Comparison of ENCODE assay signal across 13 mouse cellular contexts in the genomic region with DNA sequence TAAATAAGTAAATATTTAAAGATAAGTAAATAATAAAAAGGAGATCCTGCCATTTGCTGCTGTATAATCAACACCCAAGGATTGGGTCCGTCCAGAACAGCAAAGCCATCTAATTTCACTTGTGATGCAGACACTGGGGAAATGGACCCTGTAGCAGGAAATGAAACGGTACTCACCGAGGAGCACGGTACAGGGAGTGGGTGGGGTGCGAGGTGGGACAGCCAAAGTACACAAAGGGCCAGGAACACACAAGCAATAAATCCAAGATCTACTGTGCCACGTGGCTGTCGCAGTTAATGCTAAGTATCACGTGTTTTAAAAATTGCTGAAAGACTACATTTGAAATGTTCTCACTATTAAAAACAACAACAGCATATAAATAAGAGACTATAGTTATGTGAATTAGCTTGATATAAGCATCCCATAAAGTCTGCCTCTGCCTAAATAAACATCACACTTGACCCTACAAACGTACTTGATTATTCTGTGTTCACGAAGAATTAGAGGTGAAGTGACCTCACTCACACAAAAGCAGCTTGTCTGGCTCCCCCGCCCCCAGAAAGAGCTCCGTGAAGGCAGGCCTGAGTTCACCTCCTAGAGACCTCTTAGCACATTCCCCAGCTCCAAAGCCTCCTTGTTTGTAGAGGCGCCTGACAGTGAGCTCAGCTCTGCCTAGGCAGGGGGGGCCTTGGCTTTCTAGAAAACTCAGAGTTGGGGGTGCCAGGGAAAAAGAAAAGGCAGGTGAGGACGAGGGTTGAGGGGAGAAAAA.
DNase-seq lines count a peak whose midpoint lies in the region; ATAC-seq and TF ChIP-seq lines count a peak whose summit lies in the region.
"Had no signal": no experiment of that assay in that cellular context is flagged by ENCODE, and none has a peak within 500 bp of the region (broad histone marks: within the 10 kb centered on the region; RNA-seq: fewer than 3 reads in every experiment).

No protein-coding gene starts in this region.

- intact Hi-C loops in heart, adult 2 months (cut with DNase I): no loop called here

- no peaks in the 10 kb centered on the region for H3K79me2 ChIP-seq in heart, adult 2 months (replicated peaks; ENCODE audit: control insufficient read depth, insufficient read depth, low read length)

- no peaks in the 10 kb centered on the region for H3K27me3 ChIP-seq in heart, adult 2 months (ENCODE audit: control insufficient read depth, insufficient read depth, low read length)
- no peaks in the 10 kb centered on the region for H3K27me3 ChIP-seq in heart, embryonic 12.5 days (replicated peaks)
- no peaks in the 10 kb centered on the region for H3K27me3 ChIP-seq in lung, embryonic 15.5 days
- no peaks in the 10 kb centered on the region for H3K27me3 ChIP-seq in embryonic facial prominence, embryonic 14.5 days (replicated peaks; ENCODE audit: control insufficient read depth, insufficient read depth, low read length)
- no peaks in the 10 kb centered on the region for H3K27me3 ChIP-seq in limb, embryonic 15.5 days

- no peaks in the 10 kb centered on the region for H3K36me3 ChIP-seq in heart, adult 2 months (ENCODE audit: control insufficient read depth, insufficient read depth, low read length)
- no peaks in the 10 kb centered on the region for H3K36me3 ChIP-seq in heart, embryonic 12.5 days
- no peaks in the 10 kb centered on the region for H3K36me3 ChIP-seq in lung, embryonic 15.5 days
- H3K36me3 ChIP-seq in embryonic facial prominence, embryonic 14.5 days (ENCODE audit: control insufficient read depth, insufficient read depth, low read length): no peaks in the 10 kb centered on the region
- H3K36me3 ChIP-seq in limb, embryonic 15.5 days: no peaks in the 10 kb centered on the region

- TF ChIP-seq EP300 in heart, adult 2 months (IDR thresholded peaks at IDR 0.05; ENCODE audit: insufficient read depth, low read depth, low read length): no peak

- no peak for TF ChIP-seq POLR2A in heart, adult 2 months (IDR thresholded peaks at IDR 0.05; ENCODE audit: insufficient read depth, low read depth, low read length)

- peaks cover 2% of the 10 kb centered on the region for H3K4me1 ChIP-seq in heart, adult 2 months (ENCODE audit: control insufficient read depth, insufficient read depth, low read length)
- H3K4me1 ChIP-seq in heart, embryonic 12.5 days (replicated peaks): peaks cover 6% of the 10 kb centered on the region; the same call in 1 of the 2 replicates
- H3K4me1 ChIP-seq in lung, embryonic 15.5 days: peaks cover 9% of the 10 kb centered on the region; the same call in 1 of the 2 replicates
- peaks cover 12% of the 10 kb centered on the region for H3K4me1 ChIP-seq in embryonic facial prominence, embryonic 14.5 days (ENCODE audit: control insufficient read depth, insufficient read depth, low read length)
- peaks cover 15% of the 10 kb centered on the region for H3K4me1 ChIP-seq in limb, embryonic 15.5 days

- H3K4me2 ChIP-seq in heart, embryonic 12.5 days: no peak overlapping the region
- no peak overlapping the region for H3K4me2 ChIP-seq in lung, embryonic 15.5 days
- no peak overlapping the region for H3K4me2 ChIP-seq in embryonic facial prominence, embryonic 14.5 days (ENCODE audit: low read depth, low read length)
- H3K4me2 ChIP-seq in limb, embryonic 15.5 days: no peak overlapping the region

- TF ChIP-seq CTCF in heart, adult 2 months (IDR thresholded peaks at IDR 0.05): no peak

- peak overlapping the region; percentile 24 for H3K27ac ChIP-seq in heart, adult 2 months
- no peak overlapping the region for H3K27ac ChIP-seq in heart, embryonic 12.5 days (ENCODE audit: poor library complexity, severe bottlenecking)
- peak overlapping the region; percentile 29 for H3K27ac ChIP-seq in lung, embryonic 15.5 days
- H3K27ac ChIP-seq in embryonic facial prominence, embryonic 14.5 days (replicated peaks; ENCODE audit: low read depth, low read length): peak overlapping the region; percentile 70
- H3K27ac ChIP-seq in limb, embryonic 15.5 days: peak overlapping the region; percentile 86

- H3K4me3 ChIP-seq in heart, adult 2 months: no peak overlapping the region
- H3K4me3 ChIP-seq in heart, embryonic 12.5 days: no peak overlapping the region
- no peak overlapping the region for H3K4me3 ChIP-seq in lung, embryonic 15.5 days
- no peak overlapping the region for H3K4me3 ChIP-seq in embryonic facial prominence, embryonic 14.5 days (ENCODE audit: low read depth, low read length)
- no peak overlapping the region for H3K4me3 ChIP-seq in limb, embryonic 15.5 days
- H3K4me3 ChIP-seq: erythroblast, embryonic 14.5 days; megakaryocyte, embryonic 14.5 days had no signal

- H3K9ac ChIP-seq in heart, adult 2 months (ENCODE audit: low read depth, low read length): no peak overlapping the region
- no peak overlapping the region for H3K9ac ChIP-seq in heart, embryonic 12.5 days
- no peak overlapping the region for H3K9ac ChIP-seq in lung, embryonic 15.5 days
- H3K9ac ChIP-seq in embryonic facial prominence, embryonic 14.5 days (ENCODE audit: low read depth, low read length): no peak overlapping the region
- no peak overlapping the region for H3K9ac ChIP-seq in limb, embryonic 15.5 days

- 47% methylated on average over 14 of the region's 14 CpGs for WGBS in heart, adult 2 months
- 60% methylated on average over 14 of the region's 14 CpGs for WGBS in heart, embryonic 12.5 days
- WGBS in lung, embryonic 15.5 days: 36% methylated on average over 14 of the region's 14 CpGs
- WGBS in embryonic facial prominence, embryonic 14.5 days: 49% methylated on average over 14 of the region's 14 CpGs
- WGBS in limb, embryonic 15.5 days: 48% methylated on average over 14 of the region's 14 CpGs

- ATAC-seq in heart, embryonic 12.5 days (ENCODE audit: insufficient number of reproducible peaks, low FRiP score): no peak
- peak; percentile 50; the same call in 1 of the 2 replicates for ATAC-seq in lung, embryonic 15.5 days (ENCODE audit: borderline replicate concordance, extremely low read depth, low FRiP score, low TSS enrichment)
- ATAC-seq in embryonic facial prominence, embryonic 14.5 days (ENCODE audit: low read depth): peak; percentile 22; the same call in 1 of the 2 replicates
- ATAC-seq in limb, embryonic 15.5 days (ENCODE audit: insufficient number of reproducible peaks, low FRiP score, low TSS enrichment, low read depth): peak; percentile 74; the same call in 1 of the 2 replicates

- no peaks in the 10 kb centered on the region for H3K9me3 ChIP-seq in heart, embryonic 12.5 days (replicated peaks)
- H3K9me3 ChIP-seq in lung, embryonic 15.5 days: no peaks in the 10 kb centered on the region
- no peaks in the 10 kb centered on the region for H3K9me3 ChIP-seq in embryonic facial prominence, embryonic 14.5 days (ENCODE audit: control insufficient read depth, low read length)
- H3K9me3 ChIP-seq in limb, embryonic 15.5 days: no peaks in the 10 kb centered on the region

- no peak for DNase-seq in heart, adult 2 months
- no peak for DNase-seq in lung, postnatal 4 days
- DNase-seq in embryonic facial prominence, embryonic 14.5 days (ENCODE audit: low spot score): peak; percentile 27
- DNase-seq in left cerebral cortex, adult 11 months (ENCODE audit: low spot score): no peak
- DNase-seq in adrenal gland, postnatal 25 days: no peak
- DNase-seq: adrenal gland, postnatal 14 days; cerebellum, adult 11-12 months; kidney, adult 18-20 months had no signal
